Mouse (Mus musculus): ENCODE results near the gene Lamtor1. TPM values are rescaled to one million over a fixed set of nuclear protein-coding genes. Genes with fewer than 3 reads are reported as not detected.

Lamtor1 gene
- polyA plus RNA-seq, 1 experiment: 78.1 TPM

DNA sequence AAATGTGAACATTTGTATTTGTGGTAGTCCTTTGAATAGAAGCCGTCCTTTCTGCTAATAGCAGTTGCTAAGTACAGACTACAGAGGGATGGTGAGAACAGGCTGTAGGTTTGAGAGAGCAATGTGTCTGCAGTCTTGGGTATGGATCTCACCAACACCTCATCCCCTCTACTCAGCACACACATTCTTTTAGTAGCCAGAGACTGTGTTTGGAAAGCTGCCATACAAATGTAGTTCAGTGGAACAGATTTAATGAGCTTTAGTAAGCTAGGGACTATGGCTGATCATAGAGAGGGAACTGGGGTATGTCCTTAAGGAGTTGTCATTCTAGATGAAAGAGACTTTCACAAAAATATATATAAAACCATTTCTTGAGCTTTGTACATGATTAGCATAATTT is 61.6 kb downstream of the Lamtor1 start:
- TF ChIP-seq POLR2A (IDR thresholded peaks at IDR 0.05; ENCODE audit: borderline replicate concordance, control insufficient read depth, low read depth, low read length): no peak
- TF ChIP-seq CTCF (IDR thresholded peaks at IDR 0.05; ENCODE audit: control insufficient read depth, insufficient read depth, low read length): no peak
- H3K4me1 ChIP-seq (ENCODE audit: control insufficient read depth, insufficient read depth, low read length): no peaks in the 10 kb centered on the region; the same call in 1 of the 2 replicates
- H3K4me3 ChIP-seq (replicated peaks; ENCODE audit: control insufficient read depth, low read depth, low read length): no peak overlapping the region
- WGBS: 86% methylated on average over 1 of the region's 1 CpGs
- no peak overlapping the region for H3K27ac ChIP-seq (ENCODE audit: control insufficient read depth, insufficient read depth, low read depth, low read length, poor library complexity)

DNA sequence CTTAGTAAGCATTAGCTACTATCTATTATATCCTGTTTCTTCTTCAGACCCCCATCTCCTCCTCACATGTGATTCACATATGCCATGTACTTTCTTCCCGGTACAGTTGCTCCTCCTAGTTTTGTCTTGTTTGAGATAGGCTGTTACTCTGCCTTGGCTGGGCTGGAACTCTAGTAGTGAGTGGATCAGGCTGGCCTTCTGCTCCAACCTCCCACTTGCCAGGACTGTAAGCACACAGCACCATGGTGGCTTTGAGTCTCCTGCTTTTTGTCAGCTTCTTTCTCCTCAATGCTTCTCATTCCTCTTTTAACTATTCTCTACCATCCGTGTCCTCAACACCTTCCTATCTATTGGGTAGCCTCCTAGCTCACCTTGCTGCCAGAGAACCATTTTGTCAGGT is 63.0 kb downstream of the Lamtor1 start:
- Histone ChIP-seq H3K4me1 (ENCODE audit: control insufficient read depth, insufficient read depth, low read length) (no peaks in the 10 kb centered on the region; the same call in 1 of the 2 replicates), H3K4me3 (replicated peaks; ENCODE audit: control insufficient read depth, low read depth, low read length) (no peak overlapping the region), H3K27ac (ENCODE audit: control insufficient read depth, insufficient read depth, low read depth, low read length, poor library complexity) (no peak overlapping the region)
- TF ChIP-seq POLR2A (IDR thresholded peaks at IDR 0.05; ENCODE audit: borderline replicate concordance, control insufficient read depth, low read depth, low read length) (no peak), CTCF (IDR thresholded peaks at IDR 0.05; ENCODE audit: control insufficient read depth, insufficient read depth, low read length) (no peak)
- WGBS: 74% methylated on average over 2 of the region's 2 CpGs

DNA sequence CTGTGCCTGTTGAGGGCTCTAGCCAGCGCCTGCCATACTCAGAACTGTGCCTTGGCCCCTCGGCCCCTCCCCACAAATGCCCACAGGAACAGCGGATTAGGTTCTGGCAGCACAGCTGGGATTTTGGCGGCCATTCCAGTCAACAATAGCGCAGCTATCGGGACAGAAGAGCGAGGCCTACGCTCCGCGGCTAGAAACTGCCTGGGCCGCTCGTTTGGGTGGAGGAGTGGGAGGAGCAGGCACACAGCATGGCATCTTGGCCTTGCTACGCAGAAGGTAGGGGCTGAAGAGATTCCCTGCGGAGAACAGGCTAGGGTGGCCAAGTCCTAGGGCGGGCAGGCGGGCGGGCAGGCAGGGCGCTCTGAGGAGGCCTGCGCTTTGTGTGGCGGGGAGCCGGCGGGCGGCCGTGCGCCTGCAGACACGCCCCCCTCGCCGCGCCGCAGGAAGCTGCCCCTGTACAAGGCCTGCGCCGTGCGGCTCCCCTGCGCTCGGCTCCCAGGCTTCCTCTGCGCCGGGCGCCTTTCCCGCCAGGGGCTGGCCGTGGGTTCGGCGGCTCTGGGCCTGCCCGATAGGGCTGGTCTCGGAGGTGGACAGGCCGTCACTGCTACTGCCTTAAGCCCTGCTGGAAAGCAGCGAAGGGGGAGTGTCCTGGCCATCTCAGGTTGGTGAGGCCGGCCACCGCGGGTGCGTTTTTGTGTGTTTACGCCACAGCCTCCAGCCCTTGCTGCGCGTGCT is 64.2 kb downstream of the Lamtor1 start:
- Histone ChIP-seq H3K4me1 (ENCODE audit: control insufficient read depth, insufficient read depth, low read length) (no peaks in the 10 kb centered on the region; the same call in 1 of the 2 replicates), H3K27ac (ENCODE audit: control insufficient read depth, insufficient read depth, low read depth, low read length, poor library complexity) (peak overlapping the region; percentile 98), H3K4me3 (replicated peaks; ENCODE audit: control insufficient read depth, low read depth, low read length) (peak overlapping the region; percentile 93)
- TF ChIP-seq POLR2A (IDR thresholded peaks at IDR 0.05; ENCODE audit: borderline replicate concordance, control insufficient read depth, low read depth, low read length): peak; percentile 42; the same call in 1 of the 2 replicates
- no peak for TF ChIP-seq CTCF (IDR thresholded peaks at IDR 0.05; ENCODE audit: control insufficient read depth, insufficient read depth, low read length)
- WGBS: 1% methylated on average over 52 of the region's 53 CpGs

DNA sequence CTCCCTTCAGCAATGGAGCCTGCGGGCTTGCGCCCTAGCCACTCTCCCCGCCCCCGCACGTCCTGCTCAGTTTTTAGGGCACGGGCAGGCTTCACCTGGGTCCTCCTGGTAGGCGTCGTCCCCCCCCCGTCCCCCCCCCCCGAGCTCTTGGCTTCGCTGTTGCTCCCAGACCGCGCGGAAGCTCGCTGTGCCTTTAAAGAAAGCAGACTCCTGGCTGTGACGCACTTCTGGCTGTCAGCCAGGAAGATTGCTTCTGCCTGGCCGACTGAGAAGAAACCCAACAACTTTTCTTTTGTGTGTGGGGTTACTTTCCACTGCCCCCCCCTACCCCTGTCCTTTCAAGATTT is 64.7 kb downstream of the Lamtor1 start:
- under 1% methylated on average over 17 of the region's 17 CpGs for WGBS
- H3K4me3 ChIP-seq (replicated peaks; ENCODE audit: control insufficient read depth, low read depth, low read length): peak overlapping the region; percentile 93
- no peaks in the 10 kb centered on the region; the same call in 1 of the 2 replicates for H3K4me1 ChIP-seq (ENCODE audit: control insufficient read depth, insufficient read depth, low read length)
- H3K27ac ChIP-seq (ENCODE audit: control insufficient read depth, insufficient read depth, low read depth, low read length, poor library complexity): peak overlapping the region; percentile 98
- TF ChIP-seq POLR2A (IDR thresholded peaks at IDR 0.05; ENCODE audit: borderline replicate concordance, control insufficient read depth, low read depth, low read length): no peak
- TF ChIP-seq CTCF (IDR thresholded peaks at IDR 0.05; ENCODE audit: control insufficient read depth, insufficient read depth, low read length): no peak

DNA sequence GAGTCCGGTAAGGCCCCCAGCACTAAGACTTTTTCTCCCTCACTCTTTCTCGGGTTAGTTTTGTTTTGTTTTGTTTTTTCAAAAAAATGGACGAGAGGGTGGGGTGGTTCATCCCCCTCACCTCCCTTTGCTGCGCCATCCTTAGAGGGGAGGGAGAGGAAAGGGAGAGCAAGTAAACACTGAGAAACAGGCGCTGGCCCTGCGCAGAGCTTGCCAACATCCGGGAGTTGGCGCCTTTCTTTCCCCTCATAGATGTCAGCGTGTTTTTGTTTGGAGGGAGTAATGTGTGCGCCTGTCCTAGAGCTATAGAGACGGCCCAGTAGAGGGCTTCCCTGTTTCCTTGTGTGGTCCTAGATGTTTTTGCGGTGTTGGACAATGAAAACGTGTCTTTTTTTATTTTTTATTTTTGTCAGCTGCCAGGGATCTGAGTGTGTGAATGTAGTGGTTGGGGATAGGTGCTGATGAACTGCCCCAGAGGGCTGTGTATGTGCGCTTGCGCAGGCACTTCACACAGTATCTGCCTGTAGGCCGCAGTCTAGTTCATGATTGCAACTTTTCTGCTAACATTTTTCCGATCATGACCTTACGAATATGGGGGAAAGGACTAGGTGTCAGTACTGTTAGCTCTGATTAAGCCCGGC is 65.2 kb downstream of the Lamtor1 start:
- WGBS: 1% methylated on average over 19 of the region's 19 CpGs
- peak overlapping the region; percentile 93 for H3K4me3 ChIP-seq (replicated peaks; ENCODE audit: control insufficient read depth, low read depth, low read length)
- no peaks in the 10 kb centered on the region; the same call in 1 of the 2 replicates for H3K4me1 ChIP-seq (ENCODE audit: control insufficient read depth, insufficient read depth, low read length)
- TF ChIP-seq POLR2A (IDR thresholded peaks at IDR 0.05; ENCODE audit: borderline replicate concordance, control insufficient read depth, low read depth, low read length) (no peak), CTCF (IDR thresholded peaks at IDR 0.05; ENCODE audit: control insufficient read depth, insufficient read depth, low read length) (no peak)
- H3K27ac ChIP-seq (ENCODE audit: control insufficient read depth, insufficient read depth, low read depth, low read length, poor library complexity): peak overlapping the region; percentile 98

DNA sequence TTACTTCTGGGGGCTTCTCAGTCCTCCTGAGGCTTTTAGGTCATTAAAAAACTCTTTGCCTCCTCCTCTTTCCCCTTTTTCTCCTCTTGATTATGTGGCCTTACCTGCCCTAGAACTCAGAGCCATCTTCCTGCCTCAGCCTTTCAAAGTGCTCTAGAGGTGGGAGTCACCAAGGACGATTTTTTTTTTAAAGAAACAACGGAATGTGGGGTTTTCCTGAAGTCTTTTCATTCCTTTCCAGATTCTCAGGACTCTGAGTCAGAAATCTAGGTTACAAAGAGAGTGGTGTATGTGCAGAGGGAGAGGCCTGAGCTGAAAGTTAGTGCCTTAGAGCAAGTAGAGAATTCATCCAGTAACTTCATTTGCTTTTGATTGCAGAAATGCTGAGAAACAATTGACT is 66.0 kb downstream of the Lamtor1 start:
- no peak overlapping the region for H3K27ac ChIP-seq (ENCODE audit: control insufficient read depth, insufficient read depth, low read depth, low read length, poor library complexity)
- TF ChIP-seq POLR2A (IDR thresholded peaks at IDR 0.05; ENCODE audit: borderline replicate concordance, control insufficient read depth, low read depth, low read length): no peak
- 30% methylated on average over 2 of the region's 2 CpGs for WGBS

DNA sequence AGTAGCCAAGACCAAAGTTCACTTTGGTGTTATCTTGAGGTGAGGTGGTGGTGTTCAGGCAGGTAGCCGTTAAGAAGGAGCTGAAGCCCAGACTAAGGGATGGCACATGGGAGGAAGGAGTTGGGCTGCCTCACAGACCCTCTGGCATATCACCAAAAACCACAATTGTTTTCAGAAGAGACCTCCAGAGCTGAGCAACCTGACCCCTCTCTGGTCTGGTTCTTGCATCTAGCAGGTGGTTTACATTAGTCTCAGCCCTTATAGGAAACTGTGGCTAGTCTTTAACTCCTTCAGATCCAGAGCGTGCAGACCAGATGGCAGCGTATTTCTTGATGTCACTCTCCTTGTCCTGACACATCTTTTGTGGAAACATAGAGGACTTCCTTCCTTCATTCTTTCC is 68.0 kb downstream of the Lamtor1 start:
- WGBS: 35% methylated on average over 3 of the region's 3 CpGs
- TF ChIP-seq POLR2A (IDR thresholded peaks at IDR 0.05; ENCODE audit: borderline replicate concordance, control insufficient read depth, low read depth, low read length): no peak
- H3K4me3 ChIP-seq (replicated peaks; ENCODE audit: control insufficient read depth, low read depth, low read length): no peak overlapping the region
- H3K27ac ChIP-seq (ENCODE audit: control insufficient read depth, insufficient read depth, low read depth, low read length, poor library complexity): no peak overlapping the region
- H3K4me1 ChIP-seq (ENCODE audit: control insufficient read depth, insufficient read depth, low read length): no peaks in the 10 kb centered on the region; the same call in 1 of the 2 replicates

More for the DNA sequence above, 66.0 kb downstream of the Lamtor1 start:
- Histone ChIP-seq H3K4me3 (replicated peaks; ENCODE audit: control insufficient read depth, low read depth, low read length) (no peak overlapping the region), H3K4me1 (ENCODE audit: control insufficient read depth, insufficient read depth, low read length) (no peaks in the 10 kb centered on the region; the same call in 1 of the 2 replicates)

DNA sequence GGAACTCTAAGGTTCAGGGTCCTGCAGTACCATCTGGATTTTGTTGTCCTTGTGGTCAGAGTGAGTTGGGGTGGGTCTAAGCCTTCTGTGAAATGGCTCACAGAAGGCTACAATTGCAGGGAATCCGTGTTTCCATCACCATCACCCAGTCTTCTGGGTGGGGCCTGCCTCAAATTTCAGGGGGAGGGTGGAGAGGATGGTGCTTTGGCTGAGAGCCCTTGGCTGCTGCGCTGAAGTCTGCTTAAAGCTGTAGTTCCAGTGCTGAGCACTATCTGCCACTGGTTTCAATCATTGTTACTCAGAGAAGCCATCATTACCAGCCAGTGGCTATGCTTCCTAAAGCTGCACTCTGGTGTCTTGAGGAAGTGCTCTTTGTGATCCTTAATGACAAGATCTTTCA is 68.8 kb downstream of the Lamtor1 start:
- Histone ChIP-seq H3K4me3 (replicated peaks; ENCODE audit: control insufficient read depth, low read depth, low read length) (no peak overlapping the region), H3K27ac (ENCODE audit: control insufficient read depth, insufficient read depth, low read depth, low read length, poor library complexity) (no peak overlapping the region), H3K4me1 (ENCODE audit: control insufficient read depth, insufficient read depth, low read length) (no peaks in the 10 kb centered on the region; the same call in 1 of the 2 replicates)
- 38% methylated on average over 2 of the region's 2 CpGs for WGBS
- no peak for TF ChIP-seq CTCF (IDR thresholded peaks at IDR 0.05; ENCODE audit: control insufficient read depth, insufficient read depth, low read length)
- TF ChIP-seq POLR2A (IDR thresholded peaks at IDR 0.05; ENCODE audit: borderline replicate concordance, control insufficient read depth, low read depth, low read length): no peak

Other genes with a start within 250 kb of the Lamtor1 start
- gene Clpb, start 242.3 kb upstream of the Lamtor1 start, polyA plus RNA-seq (2011; ENCODE audit: insufficient read depth, insufficient read length, low replicate concordance, missing spikeins): 5.0 and 12.5 TPM in 2 replicates
- gene Phox2a, start 87.6 kb upstream of the Lamtor1 start, polyA plus RNA-seq (2011; ENCODE audit: insufficient read depth, insufficient read length, low replicate concordance, missing spikeins): not detected in 2 replicates
- gene Inppl1, start 67.7 kb upstream of the Lamtor1 start, polyA plus RNA-seq (2011; ENCODE audit: insufficient read depth, insufficient read length, low replicate concordance, missing spikeins): 9.4 and 22.7 TPM in 2 replicates
- gene Folr2, start 48.7 kb upstream of the Lamtor1 start, polyA plus RNA-seq (2011; ENCODE audit: insufficient read depth, insufficient read length, low replicate concordance, missing spikeins): 0.92 and 3.3 TPM in 2 replicates
- 79.0 and 97.5 TPM in 2 replicates for gene Anapc15, start 42.2 kb upstream of the Lamtor1 start, polyA plus RNA-seq (2011; ENCODE audit: insufficient read depth, insufficient read length, low replicate concordance, missing spikeins)
- gene Folr1, start 35.1 kb upstream of the Lamtor1 start, polyA plus RNA-seq (2011; ENCODE audit: insufficient read depth, insufficient read length, low replicate concordance, missing spikeins): 6.8 TPM in 1 of 2 replicates, not detected in the other
- gene Tomt, start 455 bp downstream of the Lamtor1 start, polyA plus RNA-seq (2011; ENCODE audit: insufficient read depth, insufficient read length, low replicate concordance, missing spikeins): not detected in 2 replicates
- not detected in 2 replicates for gene Lrrc51, start 28.0 kb downstream of the Lamtor1 start, polyA plus RNA-seq (2011; ENCODE audit: insufficient read depth, insufficient read length, low replicate concordance, missing spikeins)
- gene Numa1, start 28.2 kb downstream of the Lamtor1 start, polyA plus RNA-seq (2011; ENCODE audit: insufficient read depth, insufficient read length, low replicate concordance, missing spikeins): 82.2 and 130 TPM in 2 replicates
- gene Il18bp, start 112.8 kb downstream of the Lamtor1 start, polyA plus RNA-seq (2011; ENCODE audit: insufficient read depth, insufficient read length, low replicate concordance, missing spikeins): 12.9 and 17.6 TPM in 2 replicates
- gene Rnf121, start 159.6 kb downstream of the Lamtor1 start, polyA plus RNA-seq (2011; ENCODE audit: insufficient read depth, insufficient read length, low replicate concordance, missing spikeins): 10.0 and 12.9 TPM in 2 replicates
- 33.8 and 35.5 TPM in 2 replicates for gene Xndc1, start 159.6 kb downstream of the Lamtor1 start, polyA plus RNA-seq (2011; ENCODE audit: insufficient read depth, insufficient read length, low replicate concordance, missing spikeins)
- gene Xntrpc, start 159.8 kb downstream of the Lamtor1 start, polyA plus RNA-seq (2011; ENCODE audit: insufficient read depth, insufficient read length, low replicate concordance, missing spikeins): 1.0 and 3.2 TPM in 2 replicates
- not detected in 2 replicates for gene Trpc2, start 177.2 kb downstream of the Lamtor1 start, polyA plus RNA-seq (2011; ENCODE audit: insufficient read depth, insufficient read length, low replicate concordance, missing spikeins)
- not detected in 2 replicates for gene Art1, start 195.8 kb downstream of the Lamtor1 start, polyA plus RNA-seq (2011; ENCODE audit: insufficient read depth, insufficient read length, low replicate concordance, missing spikeins)
- gene Art5, start 203.6 kb downstream of the Lamtor1 start, polyA plus RNA-seq (2011; ENCODE audit: insufficient read depth, insufficient read length, low replicate concordance, missing spikeins): 3.6 TPM in 1 of 2 replicates, not detected in the other
- gene Chrna10, start 210.9 kb downstream of the Lamtor1 start, polyA plus RNA-seq (2011; ENCODE audit: insufficient read depth, insufficient read length, low replicate concordance, missing spikeins): not detected in 2 replicates